Mouse (Mus musculus) forebrain, embryonic 14.5 days (tissue): Measurements from ENCODE around the gene Aldh3b3. TPM values are rescaled to one million over a fixed set of nuclear protein-coding genes. Genes with fewer than 3 reads are reported as not detected.

ENCODE experiments used
- ATAC-seq: fragments of 200-750 bp; cut with Nextera tagmentation; 2 replicates; pipeline ENCODE4 v1.8.0; 2017; ENCODE audit warnings: mild to moderate bottlenecking, moderate library complexity
- DNase-seq: peaks from one replicate; pipeline ENCODE4 v3.0.0-alpha.2; 2015; ENCODE audit warnings: low spot score
- H3K27ac ChIP-seq: fragments of 300-500 bp; sonication (generic); 2 replicates; pipeline ENCODE4 v1.5.1; 2014; ENCODE audit warnings: low read depth, mild to moderate bottlenecking, control low read depth, low read length, moderate library complexity
- H3K27me3 ChIP-seq: fragments of 300-500 bp; sonication (generic); replicated peaks from 2 replicates; pipeline ENCODE4 v1.6.1; 2014; ENCODE audit warnings: low read length, control low read depth, mixed read lengths; ENCODE audit not compliant: control insufficient read depth, insufficient read depth
- H3K36me3 ChIP-seq: fragments of 300-500 bp; sonication (generic); 2 replicates; pipeline ENCODE4 v1.6.1; 2014; ENCODE audit warnings: low read length, control low read depth; ENCODE audit not compliant: control insufficient read depth, insufficient read depth
- H3K4me1 ChIP-seq: fragments of 300-500 bp; sonication (generic); 2 replicates; pipeline ENCODE4 v1.6.1; 2014; ENCODE audit warnings: antibody characterized with exemption, low read length, control low read depth; ENCODE audit not compliant: control insufficient read depth, insufficient read depth
- H3K4me2 ChIP-seq: fragments of 300-500 bp; sonication (generic); 2 replicates; pipeline ENCODE4 v1.6.1; 2014; ENCODE audit warnings: mild to moderate bottlenecking, control low read depth, low read length
- H3K4me3 ChIP-seq: fragments of 300-500 bp; sonication (generic); 2 replicates; pipeline ENCODE4 v1.5.1; 2014; ENCODE audit warnings: low read depth, low read length, control low read depth
- H3K9ac ChIP-seq: fragments of 300-500 bp; sonication (generic); 2 replicates; pipeline ENCODE4 v1.6.1; 2014; ENCODE audit warnings: mild to moderate bottlenecking, low read length, control low read depth, moderate library complexity
- H3K9me3 ChIP-seq: fragments of 300-500 bp; sonication (generic); replicated peaks from 2 replicates; pipeline ENCODE4 v1.6.1; 2016; ENCODE audit warnings: low read length, control low read depth, mixed read lengths; ENCODE audit not compliant: control insufficient read depth
- WGBS: fragments of 180-500 bp; shearing (Covaris S2); extraction: QIAGEN DNeasy Blood & Tissue Kit; methylation state at CpG from one replicate; pipeline ENCODE4 v1.1.7; 2014; 5-methylcytosine and 5-hydroxymethylcytosine counted together
- polyA plus RNA-seq: library from polyadenylated mRNA; unstranded; fragments of >200 nt; fragmentation: Nextera tagmentation; extraction: Ambion mirVana; gene quantifications from 2 replicates; pipeline ENCODE4 v1.2.1, GENCODE M21; 2014

Gene Aldh3b3
- polyA plus RNA-seq, 1 experiment from 2014 or later = not detected

DNA sequence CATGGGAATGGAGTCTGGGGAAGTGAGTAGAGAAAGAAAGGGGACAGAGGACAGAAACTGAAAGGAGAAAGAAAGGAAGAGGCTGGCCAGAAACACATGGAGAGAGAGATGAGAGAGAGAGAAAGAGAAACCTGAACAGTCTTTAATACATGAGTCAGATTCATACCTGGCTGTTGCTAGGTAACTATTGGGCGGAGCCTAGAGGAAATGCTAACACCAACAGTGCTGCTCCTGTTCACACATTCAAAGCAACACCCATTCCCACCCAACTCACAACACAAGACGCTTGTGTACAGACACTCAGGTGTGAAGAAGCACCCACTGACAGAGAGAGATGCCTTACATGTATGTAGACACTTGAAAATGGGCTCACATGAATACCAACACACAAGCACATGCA, 17.4 kb downstream of the Aldh3b3 start:
- WGBS = 78% methylated on average over 2 of the region's 2 CpGs
- ATAC-seq (no peak), DNase-seq (no peak)
- no peaks in the 10 kb centered on the region for H3K9me3 ChIP-seq
- no peaks in the 10 kb centered on the region for H3K4me1 ChIP-seq
- H3K4me2 ChIP-seq = no peak overlapping the region
- no peak overlapping the region for H3K4me3 ChIP-seq
- H3K27me3 ChIP-seq = no peaks in the 10 kb centered on the region
- no peaks in the 10 kb centered on the region for H3K36me3 ChIP-seq
- H3K9ac ChIP-seq = no peak overlapping the region
- no peak overlapping the region for H3K27ac ChIP-seq

DNA sequence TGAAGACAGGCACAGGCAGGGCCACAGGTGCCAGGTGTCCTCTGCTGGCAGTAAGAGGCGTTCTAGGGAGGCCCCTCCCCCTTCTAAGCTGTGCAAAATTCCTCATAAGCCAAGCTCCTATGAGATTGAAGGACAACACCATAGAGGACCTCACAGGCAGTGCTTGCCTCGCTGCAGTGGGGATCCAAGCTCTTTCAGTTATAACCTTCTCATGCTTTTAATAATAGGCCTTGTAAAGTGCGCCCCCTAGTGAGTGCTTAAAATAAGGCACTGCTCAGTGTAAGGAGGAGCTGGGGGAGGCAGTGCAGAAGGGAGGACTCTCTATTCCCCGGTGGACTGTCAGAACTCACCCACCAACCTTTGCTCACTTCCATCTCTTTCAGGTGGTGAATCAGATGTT, 21.9 kb downstream of the Aldh3b3 start:
- no peaks in the 10 kb centered on the region for H3K36me3 ChIP-seq
- 16% methylated on average over 4 of the region's 4 CpGs for WGBS
- no peaks in the 10 kb centered on the region for H3K4me1 ChIP-seq
- H3K4me3 ChIP-seq = no peak overlapping the region
- no peak overlapping the region for H3K4me2 ChIP-seq
- no peak overlapping the region for H3K9ac ChIP-seq
- H3K9me3 ChIP-seq = no peaks in the 10 kb centered on the region
- ATAC-seq (peak; percentile 73), DNase-seq (peak; percentile 91)
- H3K27me3 ChIP-seq = no peaks in the 10 kb centered on the region
- H3K27ac ChIP-seq = no peak overlapping the region

DNA sequence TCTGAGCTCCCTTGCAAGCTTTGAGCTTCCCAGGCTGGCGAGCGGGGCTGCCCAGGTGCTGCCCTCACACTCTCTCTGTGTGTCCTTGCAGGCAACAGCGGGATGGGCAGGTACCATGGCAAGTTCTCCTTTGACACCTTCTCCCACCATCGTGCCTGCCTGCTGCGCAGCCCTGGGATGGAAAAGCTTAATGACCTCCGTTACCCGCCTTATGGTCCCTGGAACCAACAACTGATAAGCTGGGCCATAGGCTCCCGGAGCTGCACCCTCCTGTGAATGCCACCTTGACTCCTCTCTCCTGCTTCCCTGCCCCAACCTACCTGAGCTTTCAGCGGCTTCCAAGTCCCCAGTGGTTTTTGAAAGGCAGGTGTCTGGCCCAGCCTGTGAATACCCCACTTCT, 22.5 kb downstream of the Aldh3b3 start:
- no peak for ATAC-seq
- 80% methylated on average over 9 of the region's 9 CpGs for WGBS

DNA sequence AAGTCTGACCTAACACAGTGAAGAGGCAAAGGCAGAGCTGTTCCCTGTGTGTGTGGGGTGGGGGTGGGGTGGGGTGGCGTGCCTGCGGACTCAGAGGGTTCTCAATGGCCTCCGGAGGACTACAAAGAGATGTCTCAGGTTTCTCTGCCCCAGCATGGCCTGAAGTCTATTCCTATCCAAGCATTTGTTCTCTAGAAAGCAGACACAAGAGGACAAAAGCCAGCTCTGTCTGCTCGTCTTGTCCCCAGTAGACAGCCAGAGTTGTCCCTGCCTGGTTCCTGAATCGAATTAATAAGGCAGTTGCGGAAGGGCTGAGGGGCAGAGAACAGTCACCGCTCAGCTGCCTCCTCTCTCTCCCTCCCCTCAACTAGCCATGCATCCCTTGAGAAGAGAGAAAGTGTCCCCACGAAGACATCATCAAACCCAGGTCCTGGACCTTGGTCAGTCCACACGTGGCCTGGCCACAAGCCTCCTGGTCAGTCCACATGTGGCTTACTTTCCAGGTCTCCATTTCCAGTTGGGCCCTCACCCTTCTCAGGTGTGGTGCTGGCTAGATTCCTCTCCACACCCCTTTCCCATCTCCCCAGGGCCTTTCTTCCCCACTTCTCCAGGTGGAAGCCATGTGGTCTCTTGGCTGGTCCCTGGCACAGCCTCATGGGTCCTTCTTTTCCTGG, 25.2 kb downstream of the Aldh3b3 start:
- Histone ChIP-seq H3K4me1 (no peaks in the 10 kb centered on the region), H3K4me3 (no peak overlapping the region), H3K27ac (no peak overlapping the region), H3K9ac (no peak overlapping the region), H3K27me3 (no peaks in the 10 kb centered on the region), H3K36me3 (no peaks in the 10 kb centered on the region), H3K4me2 (no peak overlapping the region), H3K9me3 (no peaks in the 10 kb centered on the region)
- DNase-seq = no peak
- WGBS = 33% methylated on average over 9 of the region's 9 CpGs
- no peak for ATAC-seq

More for the DNA sequence above, 22.5 kb downstream of the Aldh3b3 start:
- no peak overlapping the region for H3K27ac ChIP-seq
- no peak overlapping the region for H3K4me2 ChIP-seq
- no peaks in the 10 kb centered on the region for H3K27me3 ChIP-seq
- H3K9me3 ChIP-seq = no peaks in the 10 kb centered on the region
- H3K9ac ChIP-seq = no peak overlapping the region
- DNase-seq = no peak
- no peaks in the 10 kb centered on the region for H3K36me3 ChIP-seq
- no peaks in the 10 kb centered on the region for H3K4me1 ChIP-seq
- H3K4me3 ChIP-seq = no peak overlapping the region

DNA sequence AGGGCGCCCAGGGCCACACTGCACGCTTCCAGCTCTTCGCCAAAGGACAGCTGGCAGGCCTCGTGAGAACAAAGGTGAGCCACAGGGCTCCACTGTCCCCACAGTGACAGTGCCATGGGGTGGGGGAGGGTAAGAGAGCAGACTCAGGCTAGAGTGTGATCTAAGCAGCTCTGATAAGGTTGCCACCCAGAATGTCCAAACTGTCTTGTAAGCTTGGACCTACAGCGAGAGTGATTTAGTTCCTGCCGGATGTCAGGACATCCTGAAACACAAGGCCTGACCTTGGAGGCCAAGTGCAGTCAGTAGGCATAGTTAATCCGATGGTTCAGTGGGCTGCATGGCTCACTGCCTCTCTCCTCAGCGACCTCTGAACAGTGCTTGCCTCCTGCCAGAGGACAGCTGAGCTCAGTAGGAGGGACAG, 26.8 kb downstream of the Aldh3b3 start:
- H3K27ac ChIP-seq = no peak overlapping the region
- ATAC-seq = no peak
- no peaks in the 10 kb centered on the region for H3K9me3 ChIP-seq
- no peak overlapping the region for H3K4me3 ChIP-seq
- H3K4me1 ChIP-seq = no peaks in the 10 kb centered on the region
- WGBS = 39% methylated on average over 8 of the region's 8 CpGs
- H3K9ac ChIP-seq = no peak overlapping the region
- H3K4me2 ChIP-seq = no peak overlapping the region
- H3K36me3 ChIP-seq = no peaks in the 10 kb centered on the region
- DNase-seq = no peak
- H3K27me3 ChIP-seq = no peaks in the 10 kb centered on the region

DNA sequence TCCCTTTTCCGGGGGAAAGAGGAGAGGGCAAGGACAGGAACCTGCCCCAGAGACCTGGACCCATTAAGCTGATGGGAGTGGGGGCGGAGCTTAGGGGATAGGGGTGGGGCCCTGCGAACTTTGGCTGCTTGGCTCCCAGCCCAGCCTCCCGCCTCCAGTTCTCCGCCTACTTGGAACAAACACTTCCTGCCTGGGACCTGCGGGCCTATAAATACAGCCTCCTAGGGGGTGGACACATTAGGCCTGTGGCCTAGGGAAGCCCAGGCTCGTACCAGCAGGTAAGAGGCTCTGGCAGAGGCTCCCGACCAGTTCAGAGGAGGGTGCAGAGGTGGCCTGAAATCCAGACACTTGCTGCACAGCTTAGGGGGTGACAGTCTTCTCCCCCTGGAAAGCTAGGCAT, 27.9 kb downstream of the Aldh3b3 start, which contains the start of gene Acy3:
Gene Acy3 (plus strand): TSS at position 237 of the 400 bp plus-strand sequence.
- no peak within 1 kb of the TSS for H3K27ac ChIP-seq
- no peaks in the 10 kb centered on the region for H3K4me1 ChIP-seq
- ATAC-seq = no peak
- peak; percentile 33 for DNase-seq
- H3K36me3 ChIP-seq = no peaks in the 10 kb centered on the region
- H3K9me3 ChIP-seq = no peaks in the 10 kb centered on the region
- no peak within 1 kb of the TSS for H3K4me3 ChIP-seq
- no peak within 1 kb of the TSS for H3K9ac ChIP-seq
- WGBS = 18% methylated on average over 8 of the region's 8 CpGs
- H3K27me3 ChIP-seq = no peaks in the 10 kb centered on the region
- H3K4me2 ChIP-seq = no peak within 1 kb of the TSS

DNA sequence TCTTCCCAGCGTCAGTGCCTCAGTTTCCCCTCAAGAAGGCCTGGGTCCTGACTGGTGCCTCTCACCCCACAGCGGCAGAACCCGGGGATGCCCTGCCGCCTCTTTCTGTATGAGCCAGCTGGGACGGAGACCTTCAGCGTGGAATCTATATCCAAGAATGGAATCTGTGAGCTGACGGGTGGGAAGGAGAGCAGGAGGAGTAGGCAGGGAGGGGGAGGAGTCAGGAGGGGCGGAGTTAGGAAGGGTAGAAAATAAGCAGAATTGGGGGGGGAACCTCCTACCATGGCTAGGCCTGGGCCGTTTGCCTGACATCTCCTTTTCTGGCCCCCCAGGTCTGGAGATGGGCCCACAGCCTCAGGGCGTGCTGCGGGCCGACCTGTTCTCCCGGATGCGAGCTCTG, 29.6 kb downstream of the Aldh3b3 start:
- Histone ChIP-seq H3K9me3 (no peaks in the 10 kb centered on the region), H3K4me1 (no peaks in the 10 kb centered on the region), H3K9ac (no peak overlapping the region), H3K27ac (no peak overlapping the region), H3K36me3 (no peaks in the 10 kb centered on the region), H3K4me2 (no peak overlapping the region), H3K27me3 (no peaks in the 10 kb centered on the region), H3K4me3 (no peak overlapping the region)
- DNase-seq (no peak), ATAC-seq (no peak)
- WGBS = 88% methylated on average over 14 of the region's 14 CpGs

DNA sequence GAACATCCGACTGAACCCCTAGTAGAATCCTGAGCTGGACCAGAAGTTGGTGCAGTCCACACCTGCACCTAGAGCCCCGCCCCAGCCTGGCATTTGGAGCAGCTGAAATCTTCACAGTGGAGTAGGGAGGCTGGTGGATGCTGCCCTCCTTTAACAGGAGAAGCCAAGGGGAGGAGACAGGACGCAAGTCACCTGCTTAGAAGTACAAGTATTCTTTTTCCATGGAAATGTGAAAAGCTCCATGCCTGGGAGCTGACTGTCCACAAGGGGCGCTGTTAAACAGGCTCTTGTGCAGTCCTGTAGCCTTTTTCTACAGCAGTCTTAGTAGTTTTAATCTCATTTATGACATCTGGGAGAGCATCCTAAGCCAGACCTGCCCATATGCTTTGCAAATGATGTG, 30.3 kb downstream of the Aldh3b3 start:
- Histone ChIP-seq H3K36me3 (no peaks in the 10 kb centered on the region), H3K4me2 (no peak overlapping the region), H3K27ac (no peak overlapping the region), H3K9ac (no peak overlapping the region), H3K9me3 (no peaks in the 10 kb centered on the region), H3K4me1 (no peaks in the 10 kb centered on the region), H3K4me3 (no peak overlapping the region), H3K27me3 (no peaks in the 10 kb centered on the region)
- DNase-seq (no peak), ATAC-seq (no peak)
- 86% methylated on average over 4 of the region's 4 CpGs for WGBS

DNA sequence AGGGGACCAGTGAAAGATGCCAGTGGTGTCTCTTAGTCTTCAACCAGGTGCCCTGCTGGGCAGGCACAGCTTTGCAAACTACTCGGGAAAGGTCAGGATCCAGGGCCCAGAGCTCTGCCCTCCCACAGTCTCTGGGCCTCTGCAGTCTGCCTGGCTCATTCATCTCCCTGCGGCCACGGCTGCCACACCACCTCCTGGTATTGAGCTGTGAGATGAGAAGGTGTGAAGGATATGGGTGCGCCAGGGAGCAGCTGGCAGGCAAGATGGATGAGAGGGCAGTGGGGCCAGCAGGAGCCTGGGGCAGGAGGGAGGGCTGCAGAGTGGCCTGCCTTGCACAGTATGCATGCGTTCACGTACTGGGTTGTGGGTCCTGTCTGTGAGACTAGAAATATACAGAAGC, 32.4 kb downstream of the Aldh3b3 start:
- no peak overlapping the region for H3K4me2 ChIP-seq
- no peaks in the 10 kb centered on the region for H3K9me3 ChIP-seq
- ATAC-seq (no peak), DNase-seq (no peak)
- H3K27ac ChIP-seq = no peak overlapping the region
- H3K4me3 ChIP-seq = no peak overlapping the region
- no peak overlapping the region for H3K9ac ChIP-seq
- 76% methylated on average over 6 of the region's 6 CpGs for WGBS
- no peaks in the 10 kb centered on the region for H3K4me1 ChIP-seq
- H3K27me3 ChIP-seq = no peaks in the 10 kb centered on the region
- H3K36me3 ChIP-seq = no peaks in the 10 kb centered on the region
